Mouse (Mus musculus): ENCODE results near the gene Olfr1.

Olfr1 gene

GRCm38 (mm10) chr11:73399514-73399913 lies at the start of gene Olfr1:
TSS of gene Olfr1 (minus strand) at chr11:73399614.
- in situ Hi-C loops (cut with MboI; ENCODE audit: low pct_unique_long_range_greater_than_20kb in 1 of 2, low sequenced_read_pairs in 2 of 2, unreplicated experiment in 1 of 2) = no loop called here

GRCm38 (mm10) chr11:73428377-73428776 lies 29.0 kb upstream of the Olfr1 start, which contains the start of gene Olfr378:
TSS of gene Olfr378 (minus strand) at chr11:73428477.
- in situ Hi-C loops (cut with MboI; ENCODE audit: low pct_unique_long_range_greater_than_20kb in 1 of 2, low sequenced_read_pairs in 2 of 2, unreplicated experiment in 1 of 2) = no loop called here

- in situ Hi-C loops (cut with MboI; ENCODE audit: low pct_unique_long_range_greater_than_20kb in 1 of 2, low sequenced_read_pairs in 2 of 2, unreplicated experiment in 1 of 2) = no loop called here
These were observed 4.0 kb downstream of the Olfr1 start for GRCm38 (mm10) chr11:73395374-73395773.

GRCm38 (mm10) chr11:73370946-73371345 lies 28.5 kb downstream of the Olfr1 start, which contains the start of gene Olfr376:
TSS of gene Olfr376 (plus strand) at chr11:73371246.
- in situ Hi-C loops (cut with MboI; ENCODE audit: low pct_unique_long_range_greater_than_20kb in 1 of 2, low sequenced_read_pairs in 2 of 2, unreplicated experiment in 1 of 2) = no loop called here

- in situ Hi-C loops (cut with MboI; ENCODE audit: low pct_unique_long_range_greater_than_20kb in 1 of 2, low sequenced_read_pairs in 2 of 2, unreplicated experiment in 1 of 2) = no loop called here
These were observed 48.9 kb downstream of the Olfr1 start, which contains the start of gene Olfr20 for GRCm38 (mm10) chr11:73350483-73350882. TSS of gene Olfr20 (plus strand) at chr11:73350783.

Data from mouse embryonic stem cell (cell line).